Mouse (Mus musculus): ENCODE measurements at regions not wholly inside any gene's neighbourhood (a gene's known extent, or its start where the extent isn't known, plus 50 kb on each side); places are given as distances from the start of the nearest gene placed in this dataset.

- Histone ChIP-seq H3K27ac (ENCODE audit: insufficient read depth, low read length) (no peak overlapping the region), H3K4me3 (ENCODE audit: insufficient read depth, low read length) (no peak overlapping the region), H3K4me1 (ENCODE audit: control insufficient read depth, insufficient read depth, low read length) (no peaks in the 10 kb centered on the region)
- TF ChIP-seq POLR2A (IDR thresholded peaks at IDR 0.05; ENCODE audit: low read depth, low read length): no peak
- no peak for TF ChIP-seq CTCF (IDR thresholded peaks at IDR 0.05; ENCODE audit: borderline replicate concordance, insufficient read depth, low read length)
These were observed 136.9 kb downstream of the Uaca start for GRCm38 (mm10) chr9:60931290-60931689.

- Histone ChIP-seq H3K4me1 (ENCODE audit: control insufficient read depth, insufficient read depth, low read length) (no peaks in the 10 kb centered on the region), H3K27ac (ENCODE audit: insufficient read depth, low read length) (no peak overlapping the region), H3K4me3 (ENCODE audit: insufficient read depth, low read length) (no peak overlapping the region)
- no peak for TF ChIP-seq POLR2A (IDR thresholded peaks at IDR 0.05; ENCODE audit: low read depth, low read length)
- no peak for TF ChIP-seq CTCF (IDR thresholded peaks at IDR 0.05; ENCODE audit: borderline replicate concordance, insufficient read depth, low read length)
These were observed 142.6 kb downstream of the Uaca start for GRCm38 (mm10) chr9:60936937-60937336.

- Histone ChIP-seq H3K4me3 (ENCODE audit: insufficient read depth, low read length) (no peak overlapping the region), H3K4me1 (ENCODE audit: control insufficient read depth, insufficient read depth, low read length) (no peaks in the 10 kb centered on the region), H3K27ac (ENCODE audit: insufficient read depth, low read length) (no peak overlapping the region)
- TF ChIP-seq POLR2A (IDR thresholded peaks at IDR 0.05; ENCODE audit: low read depth, low read length): no peak
- TF ChIP-seq CTCF (IDR thresholded peaks at IDR 0.05; ENCODE audit: borderline replicate concordance, insufficient read depth, low read length): peak; percentile 80
These were observed 145.8 kb downstream of the Uaca start for GRCm38 (mm10) chr9:60939858-60940804.

- Histone ChIP-seq H3K27ac (ENCODE audit: insufficient read depth, low read length) (no peak overlapping the region), H3K4me3 (ENCODE audit: insufficient read depth, low read length) (no peak overlapping the region), H3K4me1 (ENCODE audit: control insufficient read depth, insufficient read depth, low read length) (peaks cover 6% of the 10 kb centered on the region)
- TF ChIP-seq CTCF (IDR thresholded peaks at IDR 0.05; ENCODE audit: borderline replicate concordance, insufficient read depth, low read length) (no peak), POLR2A (IDR thresholded peaks at IDR 0.05; ENCODE audit: low read depth, low read length) (no peak)
These were observed 153.0 kb downstream of the Uaca start for GRCm38 (mm10) chr9:60947363-60947762.

- Histone ChIP-seq H3K4me3 (ENCODE audit: insufficient read depth, low read length) (no peak overlapping the region), H3K27ac (ENCODE audit: insufficient read depth, low read length) (no peak overlapping the region), H3K4me1 (ENCODE audit: control insufficient read depth, insufficient read depth, low read length) (peaks cover 6% of the 10 kb centered on the region)
- TF ChIP-seq POLR2A (IDR thresholded peaks at IDR 0.05; ENCODE audit: low read depth, low read length) (no peak), CTCF (IDR thresholded peaks at IDR 0.05; ENCODE audit: borderline replicate concordance, insufficient read depth, low read length) (no peak)
These were observed 154.3 kb downstream of the Uaca start for GRCm38 (mm10) chr9:60948531-60949070.

- no peak overlapping the region for H3K27ac ChIP-seq (ENCODE audit: insufficient read depth, low read length)
- TF ChIP-seq CTCF (IDR thresholded peaks at IDR 0.05; ENCODE audit: borderline replicate concordance, insufficient read depth, low read length): no peak
- TF ChIP-seq POLR2A (IDR thresholded peaks at IDR 0.05; ENCODE audit: low read depth, low read length): no peak
- no peak overlapping the region for H3K4me3 ChIP-seq (ENCODE audit: insufficient read depth, low read length)
- peaks cover 6% of the 10 kb centered on the region for H3K4me1 ChIP-seq (ENCODE audit: control insufficient read depth, insufficient read depth, low read length)
These were observed 155.8 kb downstream of the Uaca start for GRCm38 (mm10) chr9:60950161-60950560.

GRCm38 (mm10) chr9:60951071-60951561 lies 156.8 kb downstream of the Uaca start:
- H3K4me3 ChIP-seq (ENCODE audit: insufficient read depth, low read length): no peak overlapping the region

GRCm38 (mm10) chr9:60957438-60957837 lies 163.1 kb downstream of the Uaca start:
- TF ChIP-seq POLR2A (IDR thresholded peaks at IDR 0.05; ENCODE audit: low read depth, low read length): no peak
- no peak for TF ChIP-seq CTCF (IDR thresholded peaks at IDR 0.05; ENCODE audit: borderline replicate concordance, insufficient read depth, low read length)
- H3K27ac ChIP-seq (ENCODE audit: insufficient read depth, low read length): no peak overlapping the region
- H3K4me3 ChIP-seq (ENCODE audit: insufficient read depth, low read length): no peak overlapping the region
- H3K4me1 ChIP-seq (ENCODE audit: control insufficient read depth, insufficient read depth, low read length): peaks cover 8% of the 10 kb centered on the region

More at GRCm38 (mm10) chr9:60951071-60951561, 156.8 kb downstream of the Uaca start:
- H3K27ac ChIP-seq (ENCODE audit: insufficient read depth, low read length): peak overlapping the region; percentile 5; the same call in 1 of the 2 replicates
- H3K4me1 ChIP-seq (ENCODE audit: control insufficient read depth, insufficient read depth, low read length): peaks cover 6% of the 10 kb centered on the region
- no peak for TF ChIP-seq POLR2A (IDR thresholded peaks at IDR 0.05; ENCODE audit: low read depth, low read length)
- TF ChIP-seq CTCF (IDR thresholded peaks at IDR 0.05; ENCODE audit: borderline replicate concordance, insufficient read depth, low read length): no peak

- no peak for TF ChIP-seq POLR2A (IDR thresholded peaks at IDR 0.05; ENCODE audit: low read depth, low read length)
- TF ChIP-seq CTCF (IDR thresholded peaks at IDR 0.05; ENCODE audit: borderline replicate concordance, insufficient read depth, low read length): no peak
- Histone ChIP-seq H3K4me1 (ENCODE audit: control insufficient read depth, insufficient read depth, low read length) (peaks cover 8% of the 10 kb centered on the region), H3K4me3 (ENCODE audit: insufficient read depth, low read length) (no peak overlapping the region), H3K27ac (ENCODE audit: insufficient read depth, low read length) (peak overlapping the region; percentile 39; the same call in 1 of the 2 replicates)
These were observed 165.2 kb downstream of the Uaca start for GRCm38 (mm10) chr9:60959537-60959936.

- TF ChIP-seq POLR2A (IDR thresholded peaks at IDR 0.05; ENCODE audit: low read depth, low read length) (no peak), CTCF (IDR thresholded peaks at IDR 0.05; ENCODE audit: borderline replicate concordance, insufficient read depth, low read length) (no peak)
- Histone ChIP-seq H3K4me1 (ENCODE audit: control insufficient read depth, insufficient read depth, low read length) (peaks cover 8% of the 10 kb centered on the region), H3K27ac (ENCODE audit: insufficient read depth, low read length) (no peak overlapping the region), H3K4me3 (ENCODE audit: insufficient read depth, low read length) (no peak overlapping the region)
These were observed 167.7 kb downstream of the Uaca start for GRCm38 (mm10) chr9:60962086-60962485.

Measured in embryonic fibroblast, embryonic 13.5 days (primary cell).